Mouse (Mus musculus) stomach, postnatal 0 days (tissue): ENCODE data around the gene Mymx.

ENCODE experiments used
- CTCF ChIP-seq: IDR thresholded peaks from 2 replicates; pipeline ENCODE4 v1.5.1; 2016; ENCODE audit warnings: antibody characterized with exemption, low read depth, mild to moderate bottlenecking, moderate library complexity
- EP300 ChIP-seq: optimal IDR thresholded peaks from 2 replicates; pipeline ENCODE3; 2016; ENCODE audit warnings: antibody characterized with exemption

GRCm38 (mm10) chr17:45575123-45575897 is 26.6 kb downstream of the Mymx start:
- TF ChIP-seq CTCF (no peak), EP300 (no peak)
